Mouse (Mus musculus) yolk sac, embryonic 10.5 days (tissue): ENCODE measurements at regions not wholly inside any gene's neighbourhood (a gene's known extent, or its start where the extent isn't known, plus 50 kb on each side); places are given as distances from the start of the nearest gene placed in this dataset.

Experiments used
- DNase-seq: peaks from one replicate; pipeline ENCODE4 v3.0.0-alpha.2; 2017; ENCODE audit warnings: low spot score

DNA sequence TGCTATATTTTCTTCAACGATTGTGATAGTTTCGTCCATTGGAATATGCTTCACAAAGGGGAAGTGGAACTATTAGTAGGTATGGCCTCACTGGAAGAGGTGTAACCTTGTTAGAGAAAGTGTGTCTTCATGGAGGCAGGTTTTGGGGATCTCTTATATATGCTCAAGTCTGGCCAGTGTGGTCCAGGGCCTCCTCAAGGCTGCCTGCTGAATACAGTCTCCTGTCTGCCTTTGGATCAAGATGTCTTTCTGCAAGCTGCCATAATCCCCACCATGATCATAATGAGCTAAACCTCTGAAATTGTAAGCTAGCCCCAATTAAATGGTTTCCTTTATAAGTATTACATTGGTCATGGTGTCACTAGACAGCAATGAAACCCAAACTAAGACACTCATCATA, 384.3 kb downstream of the Btbd3 start:
- no peak for DNase-seq

DNA sequence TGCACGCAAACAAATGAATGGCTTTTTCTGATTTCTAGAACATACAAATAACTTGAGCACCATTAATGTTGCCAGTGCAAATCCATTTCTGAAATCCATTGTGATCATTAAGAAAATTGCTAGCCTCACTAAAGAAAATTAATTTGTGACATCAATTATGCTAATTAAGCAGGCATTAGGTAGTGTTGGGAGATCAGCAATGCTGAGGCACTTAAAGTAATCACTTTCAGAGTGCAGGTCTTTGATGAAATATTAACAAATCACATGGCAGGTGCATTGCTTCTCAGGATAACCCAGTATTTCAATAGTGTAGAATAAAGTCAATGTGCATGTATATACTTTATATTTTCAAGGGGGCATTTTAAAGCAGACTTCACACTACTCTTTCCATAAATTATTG, 385.0 kb downstream of the Btbd3 start:
- DNase-seq, result no peak

DNA sequence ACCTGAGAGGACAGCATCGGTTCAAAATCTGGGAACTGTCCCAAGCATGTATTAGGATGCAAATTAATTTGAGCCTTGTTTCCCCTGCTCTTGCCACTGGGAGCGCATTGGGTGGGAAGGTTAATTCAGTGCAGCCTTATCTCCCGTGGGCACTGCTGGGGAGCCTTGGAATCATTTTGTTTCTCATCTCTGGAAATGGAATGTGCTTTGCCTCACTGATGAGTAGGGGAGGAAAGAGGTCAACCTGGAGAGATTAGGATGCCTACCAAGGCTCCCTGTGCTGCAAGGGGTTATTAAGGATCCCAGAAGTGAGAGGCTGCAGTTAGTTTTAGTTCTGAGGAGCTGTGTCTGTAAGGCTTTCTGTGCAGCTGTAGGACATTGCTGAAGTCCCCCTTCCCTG, 392.3 kb downstream of the Btbd3 start:
- DNase-seq, result no peak

DNA sequence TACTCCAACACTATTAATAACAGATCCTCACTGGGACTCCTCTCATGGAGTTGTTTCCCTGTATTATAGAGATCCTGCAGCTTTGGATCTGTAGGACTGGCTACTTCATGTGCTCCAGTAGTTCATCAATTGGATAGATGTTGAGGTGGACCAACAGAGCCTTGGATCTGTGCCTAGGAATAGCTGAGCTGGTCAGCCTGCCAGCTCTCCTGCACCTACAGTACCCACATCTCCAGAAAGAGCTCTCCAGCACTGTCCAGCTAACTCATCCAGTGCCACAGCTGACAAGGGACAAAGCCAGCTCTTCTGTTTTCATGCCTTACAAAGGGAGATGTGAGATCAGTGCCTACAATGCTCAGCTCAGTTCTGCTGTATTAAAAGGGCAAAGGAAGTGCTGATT, 403.0 kb downstream of the Btbd3 start:
- DNase-seq, result no peak

DNA sequence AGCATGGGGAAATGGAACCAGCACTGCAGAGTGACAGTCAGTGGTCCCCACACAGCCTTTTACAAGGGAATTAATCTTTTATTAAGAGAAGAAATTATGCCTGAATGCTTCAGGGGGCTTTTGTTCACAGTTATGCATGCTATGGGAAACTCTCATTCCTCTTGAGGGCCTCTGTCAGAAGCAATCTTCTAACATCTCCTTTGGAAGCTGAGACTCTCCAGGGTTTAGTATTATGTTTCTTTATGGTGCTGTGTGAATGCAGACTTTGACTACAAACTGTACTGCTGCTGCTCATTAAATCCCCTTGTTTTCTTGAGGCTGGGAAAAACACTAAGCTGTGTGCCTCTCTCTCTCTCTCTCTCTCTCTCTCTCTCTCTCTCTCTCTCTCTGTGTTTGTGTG, 413.9 kb downstream of the Btbd3 start:
- no peak for DNase-seq

DNA sequence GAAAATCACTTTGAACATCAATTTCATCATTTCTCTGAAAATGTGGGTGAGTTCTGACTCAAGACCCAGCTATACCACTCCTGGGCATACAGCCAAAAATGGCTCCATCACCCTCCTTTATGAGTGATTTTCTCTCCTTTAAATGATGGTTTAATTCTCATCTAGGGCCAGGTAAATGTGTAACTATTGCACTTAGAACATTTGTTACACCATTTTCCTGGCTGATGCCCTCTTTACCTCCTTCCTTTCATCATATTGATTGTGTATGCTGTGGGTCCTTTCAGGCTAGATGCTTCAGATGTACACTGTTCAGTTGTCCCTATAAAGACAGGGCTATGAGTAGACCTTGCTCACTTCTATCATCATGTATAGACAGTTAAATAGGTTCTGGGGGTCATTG, 418.4 kb downstream of the Btbd3 start:
- no peak for DNase-seq

DNA sequence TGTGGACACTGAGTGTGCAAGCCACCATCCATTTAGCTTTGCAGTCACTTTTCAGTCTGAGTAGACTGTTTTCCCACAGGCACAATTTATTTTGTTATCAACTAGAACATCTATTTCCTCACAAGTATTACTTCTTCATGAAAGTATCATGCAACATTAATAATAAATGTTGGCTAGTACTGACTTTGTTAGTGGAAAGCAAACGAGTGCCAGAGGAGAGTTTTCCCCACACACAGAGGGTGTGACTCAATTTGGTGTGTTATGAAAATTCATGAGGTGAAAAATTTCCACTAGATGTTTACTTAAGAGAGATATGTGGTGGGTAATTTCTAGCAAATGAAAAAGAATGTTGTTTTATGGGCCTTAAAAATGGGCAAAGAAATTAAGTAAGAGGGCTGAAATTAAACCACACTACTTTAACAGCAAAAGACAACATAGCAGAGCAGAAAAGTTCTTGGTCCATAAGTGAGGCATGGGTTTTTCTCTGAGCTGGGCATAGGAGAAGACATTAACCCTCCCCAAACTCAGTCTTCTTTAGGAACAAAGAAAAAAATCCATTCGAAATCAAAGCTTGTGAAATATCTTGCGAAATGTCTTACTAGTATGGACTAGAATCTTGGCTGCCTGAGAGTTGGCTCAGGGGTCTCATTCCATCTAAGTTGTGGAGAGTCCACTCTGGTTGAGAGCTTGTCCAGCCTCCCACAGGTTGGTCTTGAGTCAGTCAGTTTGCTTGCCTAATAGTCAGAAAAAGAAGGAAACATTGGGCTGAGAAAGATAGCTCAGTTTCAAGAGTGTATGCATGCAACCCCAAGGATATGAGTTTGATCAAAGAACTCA, 419.1 kb downstream of the Btbd3 start:
- DNase-seq, result no peak

DNA sequence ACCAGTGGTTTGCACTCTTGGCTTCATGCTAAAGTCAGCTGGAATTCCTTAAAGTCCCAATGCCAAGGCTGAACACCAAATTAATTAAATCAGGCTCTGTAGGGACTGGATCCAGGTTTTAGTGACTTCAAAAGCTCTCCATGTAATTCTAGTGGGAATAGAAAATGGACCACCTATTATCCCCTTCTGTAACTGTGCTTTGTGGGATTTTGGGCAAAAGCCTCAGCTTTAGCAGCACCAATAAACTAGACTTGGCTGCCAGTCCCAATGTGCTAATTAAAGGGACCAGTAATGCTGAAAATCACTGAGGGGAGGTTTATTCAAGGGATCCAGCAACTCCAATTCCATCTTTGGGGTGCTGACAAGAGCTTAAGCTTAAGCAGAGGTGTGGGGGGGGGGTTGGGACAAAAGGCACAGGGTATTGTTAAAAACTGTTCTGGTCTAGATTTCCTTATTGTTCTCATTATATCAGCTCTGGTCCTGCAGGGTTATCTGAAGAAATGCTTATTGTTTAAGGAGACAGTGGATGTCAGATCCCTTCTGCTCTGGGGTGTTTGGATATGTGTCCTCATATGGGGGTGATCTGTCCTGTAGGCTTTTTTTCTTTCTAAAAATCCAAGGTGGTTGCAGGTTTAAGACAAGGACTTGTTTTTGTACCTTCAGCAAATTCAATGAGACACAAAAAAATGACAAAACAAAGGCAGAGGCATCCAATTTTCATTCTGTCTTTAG, 431.9 kb downstream of the Btbd3 start:
- no peak for DNase-seq

DNA sequence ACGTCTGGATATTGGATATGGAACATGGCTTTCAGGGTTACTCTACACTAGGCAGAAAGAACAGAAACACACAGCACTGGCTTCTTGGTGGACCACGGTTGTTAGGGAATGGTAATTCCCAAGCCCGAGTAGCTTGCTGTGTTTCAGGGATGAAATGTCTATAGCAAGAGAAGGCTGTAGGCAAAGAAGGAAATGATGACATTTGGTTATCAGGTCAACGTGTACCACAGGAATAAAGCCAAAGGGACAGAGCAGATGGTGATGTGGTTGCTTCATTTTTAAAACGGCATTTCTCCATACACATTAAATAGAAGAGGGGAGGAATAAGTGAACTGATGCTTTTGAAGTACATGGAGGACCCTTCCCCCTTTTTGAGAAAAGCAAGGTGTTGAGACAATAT, 433.1 kb downstream of the Btbd3 start:
- no peak for DNase-seq

DNA sequence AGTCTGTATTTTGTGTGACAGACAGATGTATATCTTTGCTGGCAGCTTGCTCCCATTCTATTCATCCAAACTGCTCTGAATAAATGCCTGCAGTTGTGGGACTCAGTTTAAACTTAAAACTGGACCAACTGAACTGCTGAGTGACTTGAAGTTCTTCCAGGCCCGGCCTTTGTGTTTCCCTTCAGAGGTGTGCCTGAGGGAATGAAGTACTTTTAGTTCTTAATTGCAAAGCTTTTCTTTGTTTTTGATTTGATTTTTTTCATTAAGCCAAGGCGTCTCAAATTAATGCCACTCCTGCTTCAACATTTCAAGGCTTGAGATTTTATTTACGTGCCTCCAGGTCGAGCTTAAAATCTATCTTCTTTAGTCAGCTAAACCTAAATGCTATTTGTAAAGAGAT, 446.4 kb downstream of the Btbd3 start:
- DNase-seq, result no peak

DNA sequence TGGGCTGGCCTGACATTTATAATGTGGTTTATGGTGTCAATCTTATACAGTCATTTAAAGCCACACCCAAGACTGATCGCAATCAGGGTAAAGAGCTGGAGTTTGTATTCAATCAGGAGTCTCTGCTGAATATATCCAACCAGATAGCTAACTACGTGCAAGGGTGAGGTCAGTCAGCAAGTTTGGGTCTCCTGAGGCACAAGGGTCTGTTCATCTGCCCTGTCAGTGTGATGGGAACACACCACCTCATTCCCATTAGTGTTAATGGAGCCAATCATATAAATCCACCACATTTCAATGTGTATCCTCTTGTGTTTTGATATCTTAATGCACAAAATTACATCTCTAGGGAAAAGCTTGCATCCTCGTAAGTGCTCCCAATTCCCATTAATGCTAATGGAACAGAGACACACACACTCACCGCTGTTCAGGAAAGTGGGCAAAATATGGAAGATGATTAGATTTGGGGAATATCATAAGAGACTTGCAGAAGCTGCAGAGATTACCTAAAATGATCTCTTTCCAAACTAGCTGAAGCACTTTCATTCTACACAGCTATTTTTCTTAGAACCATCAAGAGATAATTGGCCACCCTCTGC, 447.7 kb downstream of the Btbd3 start:
- no peak for DNase-seq

DNA sequence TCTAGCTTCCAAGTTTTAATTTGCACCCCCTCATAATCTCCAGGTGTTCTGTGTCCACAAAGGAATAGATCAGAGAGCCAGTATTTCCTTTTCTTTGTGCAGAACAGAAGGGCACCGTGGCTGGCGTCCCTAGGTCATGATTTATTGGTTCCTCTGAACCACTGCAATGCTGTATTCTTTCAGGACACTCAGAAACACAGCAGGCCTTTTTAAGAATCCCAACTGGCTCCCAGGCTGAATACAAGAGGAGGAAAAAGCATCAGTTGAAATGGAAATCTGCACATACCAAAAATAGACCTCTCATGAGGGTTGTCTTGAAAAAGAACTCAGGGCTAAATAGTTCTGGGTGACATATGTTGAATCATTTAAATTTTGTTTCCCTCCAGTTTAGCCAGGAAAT, 452.4 kb downstream of the Btbd3 start:
- no peak for DNase-seq

DNA sequence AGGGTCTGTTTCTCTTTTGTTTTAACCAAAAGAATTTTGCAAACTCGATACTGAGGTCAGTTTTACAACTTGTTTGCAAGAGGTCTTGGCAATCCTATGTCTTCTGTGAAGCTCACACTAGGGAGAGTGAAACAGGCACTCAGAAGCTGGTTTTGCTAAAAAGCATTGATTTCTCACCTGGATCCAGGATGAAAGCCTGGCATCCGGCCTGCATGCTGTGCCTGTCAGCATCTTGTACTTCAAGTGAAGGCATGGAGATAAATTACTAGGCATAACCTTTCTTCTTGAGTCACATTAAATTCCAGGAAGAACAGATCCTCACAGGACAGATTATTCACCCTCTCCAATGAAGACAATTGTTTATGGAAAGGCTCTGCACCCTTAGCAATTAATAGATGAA, 477.5 kb downstream of the Btbd3 start:
- no peak for DNase-seq

DNA sequence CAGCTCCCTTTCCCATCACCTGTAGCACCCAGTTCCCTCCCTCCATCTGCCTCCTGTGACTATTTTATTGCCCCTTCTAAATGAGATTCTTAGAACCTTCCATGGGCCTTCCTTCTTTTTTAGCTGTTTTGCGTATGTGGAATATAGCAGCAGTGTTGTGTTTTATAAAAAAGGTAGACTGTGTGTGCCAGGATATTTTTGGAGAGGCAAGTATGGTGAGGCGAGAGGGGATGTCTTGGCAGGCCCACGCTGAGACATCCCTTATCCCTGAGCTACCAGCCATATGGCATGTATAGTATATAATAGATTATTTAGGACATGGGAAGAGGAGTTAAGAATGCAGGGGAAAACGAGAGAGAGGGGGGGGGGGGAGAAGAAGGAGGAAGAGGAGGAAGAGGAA, 488.4 kb downstream of the Btbd3 start:
- DNase-seq, result no peak

DNA sequence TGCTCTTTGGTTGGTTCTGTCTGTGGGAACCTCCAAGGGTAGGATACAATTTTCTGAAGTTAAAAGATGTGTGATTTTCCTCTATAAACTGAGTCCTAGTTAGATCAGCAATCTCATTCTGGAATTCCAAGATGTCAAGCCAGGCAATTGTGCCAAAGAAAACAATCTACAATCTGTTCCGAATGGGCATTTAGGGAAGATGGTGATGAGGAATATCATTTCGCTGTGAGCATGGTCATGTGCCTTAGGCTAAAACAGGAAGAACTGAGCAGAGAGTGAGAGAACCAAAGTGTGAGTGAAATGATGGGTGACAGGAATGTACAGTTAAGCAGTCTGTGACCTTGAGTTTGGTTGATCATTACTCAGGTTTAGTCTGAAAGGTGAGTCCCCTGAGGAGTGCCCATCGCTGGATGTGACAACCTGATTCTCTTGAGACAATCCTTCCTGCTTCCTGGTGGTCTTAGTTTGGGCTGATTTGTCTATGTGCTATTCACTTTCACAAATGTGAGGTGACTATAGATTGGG, 504.1 kb downstream of the Btbd3 start:
- DNase-seq, result no peak

DNA sequence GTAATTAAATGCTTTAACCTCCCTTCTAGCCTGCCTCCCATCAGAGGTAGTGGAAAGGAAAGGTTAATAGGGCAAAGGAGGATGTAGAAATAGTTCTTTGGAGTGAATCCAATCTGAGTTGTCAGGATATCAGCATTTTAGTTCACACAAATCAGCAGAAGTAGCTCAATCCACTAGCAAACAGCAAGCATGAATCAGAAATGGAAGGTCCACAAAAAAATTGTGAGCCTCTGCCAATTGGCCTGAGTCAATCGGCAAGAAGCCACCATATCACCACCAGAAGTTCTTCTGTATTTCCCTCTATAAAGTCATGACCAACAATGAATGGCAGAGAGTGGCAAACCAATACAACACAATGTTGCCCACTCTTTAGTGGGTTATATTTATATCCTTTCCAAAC, 505.0 kb downstream of the Btbd3 start:
- DNase-seq, result no peak

DNA sequence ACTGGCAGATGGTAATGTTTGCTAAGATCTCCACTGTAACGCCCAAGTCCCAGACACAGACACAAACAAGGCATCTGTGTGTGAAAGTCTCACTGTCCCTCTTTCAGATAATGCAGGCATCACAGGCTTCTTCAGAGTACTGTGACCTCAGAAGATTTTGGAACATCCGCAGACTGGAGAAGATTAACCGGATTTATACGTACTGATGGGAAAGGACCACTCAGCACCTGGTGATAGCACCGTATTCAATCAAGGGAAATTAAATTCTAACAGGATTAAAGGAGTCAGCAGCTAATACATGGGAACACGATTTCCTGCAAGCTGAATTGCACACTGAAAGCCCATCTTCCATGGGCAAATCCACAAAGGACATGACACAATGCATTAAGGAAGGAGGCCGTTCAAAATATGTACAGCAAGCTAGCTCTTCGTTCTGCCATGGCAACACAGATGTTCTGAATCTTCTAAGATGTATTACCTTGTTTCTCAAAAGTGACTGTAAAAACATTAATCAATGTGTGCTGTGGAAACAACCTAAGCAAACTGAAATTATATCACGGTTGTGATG, 510.0 kb downstream of the Btbd3 start:
- DNase-seq, result no peak

DNA sequence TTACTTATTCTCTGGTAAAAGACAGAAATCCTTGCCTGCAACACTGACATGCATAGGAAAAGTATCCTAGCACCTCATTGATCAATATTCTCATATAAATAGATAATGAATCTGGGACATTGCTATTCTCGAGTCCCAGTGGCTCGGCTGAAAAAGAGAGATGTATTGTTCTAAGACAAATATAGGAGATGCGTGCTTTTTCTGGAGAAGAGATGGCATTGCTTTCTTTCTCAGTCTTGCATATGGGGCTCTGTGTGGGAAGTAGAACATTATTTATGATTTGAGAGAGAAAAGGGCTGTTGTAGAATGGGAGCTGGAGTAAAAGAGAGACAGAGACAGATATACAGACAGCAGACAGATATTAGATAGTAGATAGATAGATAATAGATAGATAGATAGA, 527.4 kb downstream of the Btbd3 start:
- no peak for DNase-seq

DNA sequence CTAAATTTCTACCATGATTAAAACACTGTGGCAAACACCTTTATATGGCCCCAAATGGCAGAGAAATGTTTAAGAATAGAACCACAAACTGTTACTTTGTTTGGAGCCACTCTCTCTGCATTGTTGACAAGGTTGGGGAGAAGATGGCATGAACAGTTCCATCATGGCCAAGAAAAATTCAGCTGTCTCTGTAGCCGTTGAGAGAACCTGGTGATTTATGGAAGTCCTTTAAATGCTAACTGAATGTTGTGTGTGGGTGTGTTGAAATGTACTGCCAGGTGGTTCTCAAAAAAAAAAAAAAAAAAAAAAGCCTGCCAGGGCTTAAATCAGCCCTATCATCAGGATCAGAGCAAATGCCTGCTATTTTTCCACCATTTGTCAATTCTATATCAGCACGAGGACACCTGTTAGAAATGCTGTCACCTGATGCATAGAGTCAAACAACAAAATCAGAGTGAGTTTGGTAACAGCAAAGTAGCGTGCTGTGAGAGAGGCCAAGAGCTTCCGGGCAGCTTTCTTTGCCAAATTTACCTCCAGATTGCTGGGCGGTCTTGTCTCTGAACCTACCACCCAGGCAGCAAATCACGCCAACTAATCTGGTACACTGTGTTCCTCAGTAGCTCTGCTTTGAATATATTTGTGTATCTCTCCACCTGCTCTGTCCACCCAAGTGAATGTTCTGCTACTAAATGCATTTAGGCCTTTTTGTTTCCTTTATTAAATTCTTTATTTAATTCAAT, 536.5 kb downstream of the Btbd3 start:
- no peak for DNase-seq

DNA sequence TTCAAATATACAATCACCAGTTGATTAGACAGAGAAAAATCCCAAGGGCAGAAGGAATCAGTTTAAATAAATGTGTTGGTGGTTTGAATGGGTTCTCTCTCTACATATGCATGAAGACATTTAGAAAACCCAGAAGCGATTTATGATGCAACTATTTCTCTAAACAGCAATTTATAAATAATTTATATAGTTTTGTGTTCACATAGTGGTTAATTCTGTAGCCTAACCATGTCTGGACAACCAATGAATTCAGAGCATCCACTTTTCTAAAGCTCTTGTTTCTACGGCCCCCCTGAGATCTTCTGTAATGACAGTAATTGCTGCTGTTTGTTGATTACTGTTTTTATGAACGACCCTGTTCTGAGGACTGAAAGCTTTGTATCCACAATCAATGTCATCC, 549.8 kb downstream of the Btbd3 start:
- no peak for DNase-seq

DNA sequence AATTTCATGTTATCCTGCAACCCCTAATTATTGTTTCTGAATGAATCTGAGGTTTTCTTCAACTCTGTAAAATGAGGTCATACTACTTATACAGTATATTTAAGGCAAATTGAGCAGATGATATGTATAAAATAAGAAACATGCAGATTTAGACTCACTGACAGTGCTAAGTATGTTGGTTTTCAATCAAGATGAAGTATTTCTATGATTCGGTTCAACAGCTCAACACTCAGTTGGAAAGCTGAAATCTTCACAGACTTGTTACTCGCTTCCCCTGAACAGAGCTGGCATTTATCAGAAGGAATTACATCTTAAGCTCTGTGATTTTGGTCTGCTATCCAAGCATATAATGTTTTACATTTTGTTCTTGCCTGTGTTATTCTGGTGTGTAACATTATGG, 553.4 kb downstream of the Btbd3 start:
- no peak for DNase-seq

DNA sequence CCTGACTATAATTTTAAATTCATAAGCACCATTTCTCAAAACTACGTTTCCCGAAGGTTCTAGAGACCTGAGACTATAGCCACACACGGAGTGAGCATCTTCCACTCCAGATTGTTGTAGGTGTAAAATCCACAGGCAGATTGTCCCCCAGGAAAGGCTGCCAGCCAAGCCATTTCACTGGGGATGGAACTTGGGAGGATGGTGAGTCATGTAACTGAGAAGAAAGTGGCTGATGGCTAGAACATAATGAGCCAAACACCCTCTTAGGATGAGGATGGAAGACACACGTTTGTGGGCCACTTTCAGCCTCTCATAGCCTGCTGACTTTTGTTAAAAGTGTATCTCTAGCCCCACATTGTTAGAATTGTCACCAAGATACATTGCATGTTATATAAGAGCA, 564.1 kb downstream of the Btbd3 start:
- no peak for DNase-seq
